Mouse (Mus musculus): Measurements from ENCODE around the gene Nifk. TPM values are rescaled to one million over a fixed set of nuclear protein-coding genes. Genes with fewer than 3 reads are reported as not detected.

Nifk gene
- polyA plus RNA-seq (2014; fragmentation: Nextera tagmentation; extraction: Ambion mirVana) = 113 and 120 TPM in 2 replicates

DNA sequence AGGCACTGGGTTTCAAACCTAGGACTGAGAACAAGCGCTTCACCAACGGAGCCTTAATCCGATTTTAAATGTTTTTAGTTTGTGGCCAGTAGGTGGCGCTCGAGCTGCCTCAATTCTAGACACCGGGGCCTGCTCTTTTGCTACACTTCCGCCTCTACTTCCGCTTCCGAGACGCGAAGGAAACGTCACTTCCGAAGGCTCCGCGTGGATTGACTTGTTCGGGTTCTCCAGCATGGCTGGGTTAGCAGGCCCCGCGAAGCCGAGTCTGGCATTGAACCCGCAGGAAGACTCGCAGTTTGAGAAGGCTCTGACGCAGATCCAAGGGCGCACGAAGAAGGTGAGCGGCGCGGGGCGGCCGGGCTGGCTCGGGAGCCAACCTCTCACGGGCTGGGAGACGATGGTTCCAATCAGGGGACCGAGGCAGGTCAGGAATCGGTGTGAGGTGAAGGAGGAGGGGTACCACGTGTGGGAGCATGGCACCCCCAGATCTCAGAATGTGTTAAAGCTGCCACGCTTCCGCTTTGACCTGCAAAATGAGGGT, at the start of gene Nifk:
Gene Nifk, plus strand, starts transcription at position 179 of the 541 bp plus-strand sequence.
- ATAC-seq (replicated peaks; ENCODE audit: insufficient number of reproducible peaks, low FRiP score, low TSS enrichment, low read depth) = peak; percentile 92
- peak within 1 kb of the TSS; percentile 78 for H3K4me2 ChIP-seq (ENCODE audit: low read depth, low read length)
- peak within 1 kb of the TSS; percentile 85 for H3K4me3 ChIP-seq (ENCODE audit: low read depth, low read length)
- H3K36me3 ChIP-seq (replicated peaks; ENCODE audit: control insufficient read depth, insufficient read depth, low read depth, low read length) = no peaks in the 10 kb centered on the region
- under 1% methylated on average over 37 of the region's 37 CpGs for WGBS
- H3K27me3 ChIP-seq (ENCODE audit: control insufficient read depth, insufficient read depth, low read length) = no peaks in the 10 kb centered on the region
- H3K9me3 ChIP-seq (replicated peaks; ENCODE audit: control insufficient read depth, low read length) = no peaks in the 10 kb centered on the region
- peak; percentile 98 for DNase-seq (ENCODE audit: low spot score)
- peak within 1 kb of the TSS; percentile 85 for H3K9ac ChIP-seq (replicated peaks; ENCODE audit: low read length)
- no peaks in the 10 kb centered on the region; the same call in 1 of the 2 replicates for H3K4me1 ChIP-seq (ENCODE audit: control insufficient read depth, insufficient read depth, low read length)
- H3K27ac ChIP-seq (replicated peaks; ENCODE audit: low read depth, low read length) = no peak within 1 kb of the TSS

DNA sequence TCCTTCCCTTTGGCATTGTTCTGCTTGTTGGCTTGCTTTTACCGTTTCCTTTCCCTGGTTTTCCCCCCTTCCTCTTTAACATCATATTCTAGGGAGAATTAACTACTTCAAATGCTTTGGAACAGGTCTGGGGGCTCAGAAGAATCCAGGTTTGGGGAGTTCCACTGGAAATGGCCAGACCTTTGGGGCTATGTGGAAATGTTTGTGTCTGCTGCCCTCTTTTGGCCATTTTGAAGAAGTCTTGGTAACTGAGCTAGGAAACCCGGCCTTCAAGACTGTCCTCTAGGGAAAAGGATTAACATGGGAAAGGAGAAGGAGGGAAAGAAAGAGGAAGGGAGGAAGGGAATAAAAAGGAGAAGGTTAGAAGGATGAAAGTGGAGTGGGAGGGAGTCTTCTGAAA, 46.5 kb upstream of the Nifk start:
- H3K9me3 ChIP-seq (replicated peaks; ENCODE audit: control insufficient read depth, low read length) = no peaks in the 10 kb centered on the region
- H3K27ac ChIP-seq (replicated peaks; ENCODE audit: low read depth, low read length) = no peak overlapping the region
- H3K36me3 ChIP-seq (replicated peaks; ENCODE audit: control insufficient read depth, insufficient read depth, low read depth, low read length) = no peaks in the 10 kb centered on the region
- H3K9ac ChIP-seq (replicated peaks; ENCODE audit: low read length) = no peak overlapping the region
- no peaks in the 10 kb centered on the region for H3K4me1 ChIP-seq (ENCODE audit: control insufficient read depth, insufficient read depth, low read length)
- no peaks in the 10 kb centered on the region for H3K27me3 ChIP-seq (ENCODE audit: control insufficient read depth, insufficient read depth, low read length)
- H3K4me2 ChIP-seq (ENCODE audit: low read depth, low read length) = no peak overlapping the region
- DNase-seq (ENCODE audit: low spot score) (peak; percentile 58), ATAC-seq (replicated peaks; ENCODE audit: insufficient number of reproducible peaks, low FRiP score, low TSS enrichment, low read depth) (no peak)
- H3K4me3 ChIP-seq (ENCODE audit: low read depth, low read length) = no peak overlapping the region
- WGBS = 13% methylated on average over 2 of the region's 2 CpGs

DNA sequence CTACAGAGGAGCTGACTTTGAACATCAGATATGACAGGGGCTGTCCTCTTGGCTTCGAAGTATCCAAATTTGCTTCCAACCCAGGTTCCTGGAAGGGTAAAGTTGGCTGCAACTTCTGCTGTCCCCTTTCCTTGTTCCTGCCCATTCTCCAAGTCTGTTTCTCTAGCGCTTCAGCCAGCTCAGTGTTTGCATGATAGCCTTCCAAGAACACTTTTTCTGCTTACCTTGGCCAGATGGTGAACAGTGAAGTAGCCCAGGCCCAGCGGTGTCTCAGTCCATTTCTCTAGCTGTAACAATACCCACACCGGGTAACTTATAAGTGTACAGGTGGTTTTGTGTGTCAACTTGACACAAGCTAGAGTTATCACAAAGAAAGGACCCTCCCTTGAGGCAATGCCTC, 29.3 kb upstream of the Nifk start:
- Histone ChIP-seq H3K36me3 (replicated peaks; ENCODE audit: control insufficient read depth, insufficient read depth, low read depth, low read length) (no peaks in the 10 kb centered on the region; the same call in 1 of the 2 replicates), H3K4me1 (ENCODE audit: control insufficient read depth, insufficient read depth, low read length) (no peaks in the 10 kb centered on the region), H3K9ac (replicated peaks; ENCODE audit: low read length) (no peak overlapping the region), H3K9me3 (replicated peaks; ENCODE audit: control insufficient read depth, low read length) (no peaks in the 10 kb centered on the region), H3K27ac (replicated peaks; ENCODE audit: low read depth, low read length) (no peak overlapping the region), H3K4me2 (ENCODE audit: low read depth, low read length) (no peak overlapping the region), H3K4me3 (ENCODE audit: low read depth, low read length) (no peak overlapping the region), H3K27me3 (ENCODE audit: control insufficient read depth, insufficient read depth, low read length) (no peaks in the 10 kb centered on the region)
- DNase-seq (ENCODE audit: low spot score) = no peak
- WGBS = 91% methylated on average over 4 of the region's 4 CpGs
- ATAC-seq (replicated peaks; ENCODE audit: insufficient number of reproducible peaks, low FRiP score, low TSS enrichment, low read depth) = no peak

DNA sequence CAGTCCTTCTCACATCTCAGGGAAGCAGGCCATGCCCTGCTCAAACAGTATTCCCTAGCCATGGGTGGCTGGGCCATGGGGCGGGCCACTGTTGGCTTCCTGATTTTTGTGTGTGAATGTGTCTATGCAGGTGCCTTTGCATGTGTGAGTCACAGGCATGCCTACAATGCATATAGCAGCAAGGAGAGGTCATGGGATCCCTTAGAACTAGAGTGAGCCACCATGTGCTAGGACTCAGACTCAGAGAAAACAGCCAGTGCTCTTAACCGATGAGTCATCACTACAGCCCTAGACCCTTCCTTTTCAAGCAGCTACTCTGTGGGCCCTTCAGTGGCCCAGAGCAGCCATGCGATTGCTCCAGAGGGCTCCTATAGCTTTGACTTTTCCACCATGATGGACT, 27.4 kb upstream of the Nifk start:
- Histone ChIP-seq H3K27ac (replicated peaks; ENCODE audit: low read depth, low read length) (no peak overlapping the region), H3K4me1 (ENCODE audit: control insufficient read depth, insufficient read depth, low read length) (no peaks in the 10 kb centered on the region), H3K36me3 (replicated peaks; ENCODE audit: control insufficient read depth, insufficient read depth, low read depth, low read length) (peaks cover 2% of the 10 kb centered on the region; the same call in 1 of the 2 replicates), H3K9me3 (replicated peaks; ENCODE audit: control insufficient read depth, low read length) (no peaks in the 10 kb centered on the region), H3K27me3 (ENCODE audit: control insufficient read depth, insufficient read depth, low read length) (no peaks in the 10 kb centered on the region), H3K9ac (replicated peaks; ENCODE audit: low read length) (no peak overlapping the region), H3K4me2 (ENCODE audit: low read depth, low read length) (no peak overlapping the region), H3K4me3 (ENCODE audit: low read depth, low read length) (no peak overlapping the region)
- ATAC-seq (replicated peaks; ENCODE audit: insufficient number of reproducible peaks, low FRiP score, low TSS enrichment, low read depth) (no peak), DNase-seq (ENCODE audit: low spot score) (no peak)
- 95% methylated on average over 3 of the region's 3 CpGs for WGBS

DNA sequence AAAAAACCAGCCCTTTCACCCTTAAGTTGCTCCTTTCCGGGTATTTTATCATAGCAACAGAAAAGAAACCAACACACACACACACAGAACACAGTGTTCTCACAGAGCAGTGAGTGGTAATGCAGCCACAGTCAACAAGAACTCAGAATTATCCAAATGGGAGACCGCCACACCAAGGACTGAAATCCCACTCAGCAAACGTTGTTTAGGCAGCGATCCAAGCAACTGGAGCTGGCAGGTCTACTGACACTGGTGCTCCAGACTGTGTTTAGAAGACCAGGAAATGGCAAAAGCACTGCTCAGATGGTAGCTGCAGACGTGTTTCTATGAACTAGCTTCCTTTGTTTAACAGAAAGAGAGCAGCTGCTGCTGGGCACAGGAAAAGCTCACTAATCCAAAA, 26.8 kb upstream of the Nifk start:
- Histone ChIP-seq H3K9me3 (replicated peaks; ENCODE audit: control insufficient read depth, low read length) (no peaks in the 10 kb centered on the region), H3K36me3 (replicated peaks; ENCODE audit: control insufficient read depth, insufficient read depth, low read depth, low read length) (peaks cover 2% of the 10 kb centered on the region; the same call in 1 of the 2 replicates), H3K4me3 (ENCODE audit: low read depth, low read length) (no peak overlapping the region), H3K27me3 (ENCODE audit: control insufficient read depth, insufficient read depth, low read length) (no peaks in the 10 kb centered on the region), H3K9ac (replicated peaks; ENCODE audit: low read length) (no peak overlapping the region), H3K4me1 (ENCODE audit: control insufficient read depth, insufficient read depth, low read length) (no peaks in the 10 kb centered on the region), H3K4me2 (ENCODE audit: low read depth, low read length) (no peak overlapping the region), H3K27ac (replicated peaks; ENCODE audit: low read depth, low read length) (no peak overlapping the region)
- ATAC-seq (replicated peaks; ENCODE audit: insufficient number of reproducible peaks, low FRiP score, low TSS enrichment, low read depth) = no peak
- 76% methylated on average over 5 of the region's 5 CpGs for WGBS
- DNase-seq (ENCODE audit: low spot score) = no peak

DNA sequence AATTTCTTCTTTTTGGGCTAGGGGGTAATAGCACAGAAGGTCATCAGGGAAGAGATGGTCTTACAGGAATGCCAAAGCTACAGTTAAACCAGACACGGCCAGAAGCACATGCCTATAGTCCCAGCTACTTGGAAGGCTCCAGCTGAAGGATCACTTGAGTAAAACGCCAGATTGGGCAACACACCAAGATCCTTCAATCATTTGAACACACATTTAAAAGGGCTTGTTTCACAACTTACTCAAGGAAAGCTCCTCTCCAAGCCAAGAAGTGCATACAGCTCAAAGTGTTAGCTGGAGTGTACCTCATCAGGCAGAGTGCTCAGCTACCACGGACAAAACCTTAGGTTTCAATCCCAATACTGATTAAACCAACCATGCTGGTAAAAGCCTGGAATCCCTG, 25.0 kb upstream of the Nifk start:
- 83% methylated on average over 3 of the region's 3 CpGs for WGBS
- DNase-seq (ENCODE audit: low spot score) = no peak

DNA sequence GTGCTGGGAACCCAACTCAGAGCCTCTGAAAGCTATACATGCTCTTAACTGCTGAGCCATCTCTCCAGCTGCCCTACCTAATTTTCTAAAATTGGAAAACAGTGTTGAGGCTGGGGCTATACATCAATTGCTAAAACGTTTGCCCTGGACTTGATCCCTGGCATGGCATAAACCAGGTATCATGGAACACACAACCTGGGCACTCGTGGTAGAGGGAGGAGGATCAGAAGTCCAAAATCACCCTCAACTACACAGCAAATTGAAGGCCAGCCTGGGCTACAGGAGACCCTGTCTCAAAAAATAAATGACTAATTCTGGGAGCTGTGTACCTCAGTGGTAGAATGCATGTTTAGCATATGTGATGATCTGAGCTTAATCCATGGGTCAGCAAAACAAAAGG, 23.9 kb upstream of the Nifk start:
- H3K9ac ChIP-seq (replicated peaks; ENCODE audit: low read length) = no peak overlapping the region
- DNase-seq (ENCODE audit: low spot score) (no peak), ATAC-seq (replicated peaks; ENCODE audit: insufficient number of reproducible peaks, low FRiP score, low TSS enrichment, low read depth) (no peak)
- H3K4me3 ChIP-seq (ENCODE audit: low read depth, low read length) = no peak overlapping the region
- no peak overlapping the region for H3K27ac ChIP-seq (replicated peaks; ENCODE audit: low read depth, low read length)
- no peak overlapping the region for H3K4me2 ChIP-seq (ENCODE audit: low read depth, low read length)
- no peaks in the 10 kb centered on the region for H3K4me1 ChIP-seq (ENCODE audit: control insufficient read depth, insufficient read depth, low read length)
- H3K36me3 ChIP-seq (replicated peaks; ENCODE audit: control insufficient read depth, insufficient read depth, low read depth, low read length) = peaks cover 2% of the 10 kb centered on the region
- 94% methylated on average over 2 of the region's 2 CpGs for WGBS
- H3K27me3 ChIP-seq (ENCODE audit: control insufficient read depth, insufficient read depth, low read length) = no peaks in the 10 kb centered on the region
- no peaks in the 10 kb centered on the region for H3K9me3 ChIP-seq (replicated peaks; ENCODE audit: control insufficient read depth, low read length)

More for the DNA sequence above, 25.0 kb upstream of the Nifk start:
- H3K27me3 ChIP-seq (ENCODE audit: control insufficient read depth, insufficient read depth, low read length) = no peaks in the 10 kb centered on the region
- H3K4me2 ChIP-seq (ENCODE audit: low read depth, low read length) = no peak overlapping the region
- no peaks in the 10 kb centered on the region for H3K4me1 ChIP-seq (ENCODE audit: control insufficient read depth, insufficient read depth, low read length)
- H3K9ac ChIP-seq (replicated peaks; ENCODE audit: low read length) = no peak overlapping the region
- no peaks in the 10 kb centered on the region for H3K9me3 ChIP-seq (replicated peaks; ENCODE audit: control insufficient read depth, low read length)
- H3K36me3 ChIP-seq (replicated peaks; ENCODE audit: control insufficient read depth, insufficient read depth, low read depth, low read length) = peaks cover 2% of the 10 kb centered on the region
- H3K27ac ChIP-seq (replicated peaks; ENCODE audit: low read depth, low read length) = no peak overlapping the region
- no peak for ATAC-seq (replicated peaks; ENCODE audit: insufficient number of reproducible peaks, low FRiP score, low TSS enrichment, low read depth)
- H3K4me3 ChIP-seq (ENCODE audit: low read depth, low read length) = no peak overlapping the region

DNA sequence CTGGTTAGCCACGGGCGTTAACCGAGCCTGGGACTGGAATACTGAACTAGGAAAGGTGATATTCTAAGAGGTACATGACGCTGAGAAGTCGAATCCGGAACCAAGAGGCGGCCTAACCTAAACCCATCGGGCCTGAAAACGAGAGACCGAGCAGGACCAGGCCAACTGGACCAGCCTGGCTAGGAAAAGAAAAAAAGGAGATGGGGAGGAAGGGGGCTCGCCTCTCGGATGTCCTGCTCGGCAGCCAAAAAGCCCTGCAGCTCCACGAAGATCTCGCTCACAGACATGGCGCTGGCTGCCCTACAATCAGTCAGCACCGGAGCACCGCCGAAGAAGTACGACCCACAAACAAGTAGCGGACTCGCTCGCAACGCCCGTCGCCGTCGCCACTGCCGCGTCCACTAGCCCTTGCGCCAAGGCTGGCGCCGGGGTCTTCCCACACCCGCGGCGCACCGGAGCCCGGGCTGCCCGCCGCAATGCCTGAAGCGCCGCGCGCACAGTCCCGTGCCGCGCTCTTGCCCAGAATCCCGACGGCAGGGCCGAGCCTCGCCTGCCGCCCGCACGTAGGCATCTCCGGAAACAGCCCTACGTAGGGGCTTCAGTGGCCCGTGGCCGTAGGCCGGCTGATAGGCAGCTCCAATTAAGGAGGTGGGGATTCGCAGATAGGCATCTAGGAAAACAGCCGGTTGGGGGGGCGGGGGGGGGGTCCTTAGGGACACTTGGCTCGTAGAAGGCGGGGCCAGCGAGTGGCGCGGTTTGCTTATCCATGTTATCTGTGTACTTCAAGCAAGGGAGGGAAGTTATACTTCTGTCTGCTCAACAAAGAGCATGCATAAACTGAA, 10.6 kb upstream of the Nifk start:
- DNase-seq (ENCODE audit: low spot score) = peak; percentile 93
- peak overlapping the region; percentile 79 for H3K4me3 ChIP-seq (ENCODE audit: low read depth, low read length)
- peak; percentile 100 for ATAC-seq (replicated peaks; ENCODE audit: insufficient number of reproducible peaks, low FRiP score, low TSS enrichment, low read depth)
- H3K27me3 ChIP-seq (ENCODE audit: control insufficient read depth, insufficient read depth, low read length) = no peaks in the 10 kb centered on the region
- H3K9ac ChIP-seq (replicated peaks; ENCODE audit: low read length) = peak overlapping the region; percentile 81
- peak overlapping the region; percentile 56 for H3K4me2 ChIP-seq (ENCODE audit: low read depth, low read length)
- peak overlapping the region; percentile 78 for H3K27ac ChIP-seq (replicated peaks; ENCODE audit: low read depth, low read length)
- H3K36me3 ChIP-seq (replicated peaks; ENCODE audit: control insufficient read depth, insufficient read depth, low read depth, low read length) = no peaks in the 10 kb centered on the region
- under 1% methylated on average over 67 of the region's 67 CpGs for WGBS
- H3K9me3 ChIP-seq (replicated peaks; ENCODE audit: control insufficient read depth, low read length) = no peaks in the 10 kb centered on the region
- H3K4me1 ChIP-seq (ENCODE audit: control insufficient read depth, insufficient read depth, low read length) = no peaks in the 10 kb centered on the region

Data from embryonic facial prominence, embryonic 11.5 days (tissue).